Mouse (Mus musculus) midbrain, postnatal 0 days (tissue): ENCODE measurements around the gene Sipa1. TPM values are rescaled to one million over a fixed set of nuclear protein-coding genes. Genes with fewer than 3 reads are reported as not detected.

Experiments
- ATAC-seq: fragments of 200-750 bp; cut with Nextera tagmentation; 2 replicates; pipeline ENCODE4 v1.8.0; 2017; ENCODE audit warnings: moderate number of reproducible peaks, mild to moderate bottlenecking, moderate TSS enrichment, moderate library complexity; ENCODE audit not compliant: low FRiP score
- DNase-seq: peaks from one replicate; pipeline ENCODE4 v3.0.0-alpha.2; 2015; ENCODE audit warnings: low spot score
- H3K27ac ChIP-seq: fragments of 300-500 bp; sonication (generic); 2 replicates; pipeline ENCODE4 v1.5.1; 2014; ENCODE audit warnings: low read depth, mild to moderate bottlenecking, low read length, mixed read lengths
- H3K27me3 ChIP-seq: fragments of 300-500 bp; sonication (generic); 2 replicates; pipeline ENCODE4 v1.6.1; 2014; ENCODE audit warnings: low read length, control low read depth, mixed read lengths; ENCODE audit not compliant: insufficient read depth
- H3K36me3 ChIP-seq: fragments of 300-500 bp; sonication (generic); 2 replicates; pipeline ENCODE4 v1.6.1; 2014; ENCODE audit warnings: low read length, control low read depth, mixed read lengths; ENCODE audit not compliant: insufficient read depth
- H3K4me1 ChIP-seq: fragments of 300-500 bp; sonication (generic); 2 replicates; pipeline ENCODE4 v1.6.1; 2014; ENCODE audit warnings: mild to moderate bottlenecking, control low read depth, antibody characterized with exemption, low read length, mixed read lengths; ENCODE audit not compliant: insufficient read depth
- H3K4me2 ChIP-seq: fragments of 300-500 bp; sonication (generic); 2 replicates; pipeline ENCODE4 v1.6.1; 2014; ENCODE audit warnings: low read depth, mild to moderate bottlenecking, low read length, mixed read lengths; ENCODE audit not compliant: poor library complexity, severe bottlenecking
- H3K4me3 ChIP-seq: fragments of 300-500 bp; sonication (generic); 2 replicates; pipeline ENCODE4 v1.5.1; 2014; ENCODE audit warnings: low read depth, mild to moderate bottlenecking, low read length, moderate library complexity
- H3K9ac ChIP-seq: fragments of 300-500 bp; sonication (generic); replicated peaks from 2 replicates; pipeline ENCODE4 v1.6.1; 2014; ENCODE audit warnings: mild to moderate bottlenecking, low read length, moderate library complexity, mixed read lengths; ENCODE audit not compliant: poor library complexity, severe bottlenecking
- H3K9me3 ChIP-seq: fragments of 300-500 bp; sonication (generic); 2 replicates; pipeline ENCODE4 v1.6.1; 2016; ENCODE audit warnings: low read length, control low read depth
- CTCF ChIP-seq: IDR thresholded peaks from 2 replicates; pipeline ENCODE4 v1.5.1; 2016; ENCODE audit warnings: antibody characterized with exemption, mild to moderate bottlenecking
- WGBS: fragments of 180-500 bp; shearing (Covaris S2); extraction: QIAGEN DNeasy Blood & Tissue Kit; methylation state at CpG from one replicate; pipeline ENCODE4 v1.1.7; 2014; 5-methylcytosine and 5-hydroxymethylcytosine counted together
- polyA plus RNA-seq: library from polyadenylated mRNA; unstranded; fragments of >200 nt; fragmentation: Nextera tagmentation; extraction: Ambion mirVana; gene quantifications from 2 replicates; pipeline ENCODE4 v1.2.1, GENCODE M21; 2015
- total RNA-seq: library from RNA; depleted of rRNA; stranded (reverse); fragments of >200 nt; gene quantifications from 2 replicates; pipeline ENCODE4 v1.2.3, GENCODE M21; 2014

Gene Sipa1
- total and polyA plus RNA-seq, 2 experiments from 2014 or later: 18.1 to 26.1 TPM

- H3K27me3 ChIP-seq: no peaks in the 10 kb centered on the region
- H3K9ac ChIP-seq: no peak overlapping the region
- peaks cover 40% of the 10 kb centered on the region for H3K36me3 ChIP-seq
- DNase-seq (no peak), ATAC-seq (no peak)
- H3K4me2 ChIP-seq: no peak overlapping the region
- TF ChIP-seq CTCF: no peak
- WGBS: 92% methylated on average over 10 of the region's 10 CpGs
- H3K4me3 ChIP-seq: no peak overlapping the region
- no peaks in the 10 kb centered on the region for H3K4me1 ChIP-seq
- no peak overlapping the region for H3K27ac ChIP-seq
- H3K9me3 ChIP-seq: no peaks in the 10 kb centered on the region
Measured at GRCm38 (mm10) chr19:5664669-5665257, 1.3 kb upstream of the Sipa1 start.

- no peak overlapping the region for H3K9ac ChIP-seq
- TF ChIP-seq CTCF: no peak
- H3K27me3 ChIP-seq: no peaks in the 10 kb centered on the region
- H3K4me3 ChIP-seq: no peak overlapping the region
- H3K27ac ChIP-seq: no peak overlapping the region
- no peak for DNase-seq
- no peak for ATAC-seq
- H3K36me3 ChIP-seq: peaks cover 28% of the 10 kb centered on the region
- H3K9me3 ChIP-seq: no peaks in the 10 kb centered on the region
- no peaks in the 10 kb centered on the region for H3K4me1 ChIP-seq
- 70% methylated on average over 8 of the region's 8 CpGs for WGBS
- peak overlapping the region; percentile 52 for H3K4me2 ChIP-seq
Measured at GRCm38 (mm10) chr19:5662310-5662709, 1.2 kb downstream of the Sipa1 start.

GRCm38 (mm10) chr19:5660942-5661751, 2.4 kb downstream of the Sipa1 start:
- H3K27me3 ChIP-seq: no peaks in the 10 kb centered on the region
- no peak for DNase-seq
- no peak overlapping the region for H3K4me2 ChIP-seq
- no peak overlapping the region for H3K4me3 ChIP-seq
- WGBS: 92% methylated on average over 16 of the region's 16 CpGs
- no peak for TF ChIP-seq CTCF
- peaks cover 16% of the 10 kb centered on the region for H3K36me3 ChIP-seq
- no peaks in the 10 kb centered on the region for H3K4me1 ChIP-seq
- no peak overlapping the region for H3K9ac ChIP-seq
- H3K9me3 ChIP-seq: no peaks in the 10 kb centered on the region
- H3K27ac ChIP-seq: no peak overlapping the region
- no peak for ATAC-seq

- no peak for DNase-seq
- Histone ChIP-seq H3K4me1 (peaks cover 5% of the 10 kb centered on the region; the same call in 1 of the 2 replicates), H3K27me3 (peaks cover 13% of the 10 kb centered on the region; the same call in 1 of the 2 replicates), H3K9ac (peak overlapping the region; percentile 47), H3K9me3 (no peaks in the 10 kb centered on the region), H3K27ac (no peak overlapping the region), H3K36me3 (peaks cover 7% of the 10 kb centered on the region), H3K4me3 (peak overlapping the region; percentile 43), H3K4me2 (peak overlapping the region; percentile 61)
- TF ChIP-seq CTCF: no peak
- no peak; the same call in 1 of the 2 replicates for ATAC-seq
- WGBS: 15% methylated on average over 41 of the region's 43 CpGs
Measured at GRCm38 (mm10) chr19:5654720-5655298, 8.7 kb downstream of the Sipa1 start.

- Histone ChIP-seq H3K36me3 (peaks cover 7% of the 10 kb centered on the region), H3K4me1 (peaks cover 5% of the 10 kb centered on the region; the same call in 1 of the 2 replicates), H3K27ac (no peak overlapping the region), H3K9me3 (no peaks in the 10 kb centered on the region), H3K4me2 (peak overlapping the region; percentile 61), H3K4me3 (peak overlapping the region; percentile 43), H3K27me3 (peaks cover 13% of the 10 kb centered on the region; the same call in 1 of the 2 replicates), H3K9ac (peak overlapping the region; percentile 47)
- DNase-seq: peak; percentile 44
- WGBS: 6% methylated on average over 62 of the region's 62 CpGs
- TF ChIP-seq CTCF: no peak
- ATAC-seq: peak; percentile 34
Measured at GRCm38 (mm10) chr19:5653969-5654719, 9.4 kb downstream of the Sipa1 start.
